Mouse (Mus musculus) small intestine, adult 2 months (tissue): ENCODE measurements around the gene Ppcs.

Source experiments
- CTCF ChIP-seq: fragments of 200-500 bp; IDR thresholded peaks from 2 replicates; pipeline ENCODE4 v1.5.1; 2012; ENCODE audit warnings: low read depth, mild to moderate bottlenecking, control low read depth, inconsistent platforms, low read length, moderate library complexity, mixed read lengths; ENCODE audit not compliant: insufficient replicate concordance, insufficient read length; ENCODE audit errors: extremely low read depth
- POLR2A ChIP-seq: fragments of 200-500 bp; IDR thresholded peaks from 2 replicates; pipeline ENCODE4 v1.6.1; 2012; ENCODE audit warnings: low read depth, mild to moderate bottlenecking, control low read depth, inconsistent platforms, low read length, moderate library complexity

DNA sequence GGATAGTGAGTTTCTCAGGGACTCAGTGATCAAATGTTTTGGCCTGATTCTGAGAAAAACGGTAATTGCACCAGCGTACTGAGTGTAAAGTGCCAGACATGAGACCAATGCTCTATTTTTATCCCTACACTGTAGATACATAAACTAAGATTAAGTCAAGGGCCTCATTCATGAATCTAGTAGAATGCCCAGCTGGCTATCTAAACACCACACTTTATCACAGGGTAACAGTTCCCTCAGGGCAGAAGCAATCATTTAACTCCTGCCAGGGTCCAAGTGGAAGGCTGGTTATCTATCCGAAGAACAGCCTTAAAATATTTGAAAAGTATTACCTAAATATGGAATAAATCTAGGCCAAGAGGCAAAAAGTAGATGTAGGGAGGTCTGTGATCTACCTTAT, 4.3 kb downstream of the Ppcs start:
- TF ChIP-seq CTCF, result no peak
- TF ChIP-seq POLR2A, result no peak
